Mouse (Mus musculus) heart, postnatal 0 days (tissue): ENCODE results near the gene Gm20807.
"Not testable (repeated sequence)": the region's sequence is repeated elsewhere in the genome, so short reads cannot be mapped to it uniquely, and the experiment has no call there.

Experiments used
- CTCF ChIP-seq: IDR thresholded peaks from 2 replicates; pipeline ENCODE4 v1.5.1; 2016; ENCODE audit warnings: antibody characterized with exemption, control low read depth, low read depth
- EP300 ChIP-seq: IDR thresholded peaks from 2 replicates; pipeline ENCODE4 v1.6.1; 2016; ENCODE audit warnings: antibody characterized with exemption, low read depth

- TF ChIP-seq CTCF, EP300: not testable (repeated sequence)
Measured at GRCm38 (mm10) chrY:13042591-13042990, at the start of gene Gm20807.
